Mouse (Mus musculus): ENCODE measurements around the gene Rundc3a.
"Not testable (repeated sequence)": the region's sequence is repeated elsewhere in the genome, so short reads cannot be mapped to it uniquely, and the experiment has no call there.

Rundc3a gene

DNA sequence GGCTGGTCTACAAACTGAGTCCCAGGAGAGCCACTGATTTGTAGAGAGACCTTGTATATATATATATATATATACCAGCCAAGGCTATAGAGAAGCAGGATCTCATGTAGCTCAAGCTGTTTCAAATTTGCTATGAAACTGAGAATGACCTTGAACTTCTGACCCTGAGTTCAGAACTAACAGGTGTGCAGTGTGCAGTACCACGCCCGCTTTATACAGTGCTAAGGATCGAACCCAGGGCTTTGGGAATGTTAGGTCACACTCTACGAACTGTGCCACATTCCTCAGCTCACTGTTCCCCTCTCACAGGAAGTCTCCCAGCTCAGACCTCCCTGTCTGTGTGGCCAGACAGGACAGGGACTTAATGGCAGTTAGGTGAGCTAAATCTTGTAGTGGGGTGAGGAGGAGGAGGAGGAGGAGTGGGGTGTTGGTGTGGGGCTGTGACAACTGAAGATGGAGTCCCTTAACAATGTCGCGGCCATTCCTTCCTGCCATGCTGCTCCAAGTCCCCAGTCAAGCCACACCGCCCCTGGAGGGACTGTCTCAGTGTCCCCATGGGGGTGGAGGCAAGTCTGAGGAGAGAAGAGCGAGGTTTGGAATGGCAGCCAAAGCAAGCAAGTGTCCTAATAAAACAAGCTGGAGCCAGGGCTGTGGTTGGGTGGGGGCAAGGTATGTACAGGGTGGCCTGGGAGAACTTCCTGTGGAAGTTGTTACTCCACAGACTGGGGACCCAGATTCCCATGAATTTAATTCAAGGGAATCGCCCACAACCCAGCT is 25.5 kb upstream of the Rundc3a start:
- DNase-seq (ENCODE audit: low spot score in 2 of 2) = no peak

DNA sequence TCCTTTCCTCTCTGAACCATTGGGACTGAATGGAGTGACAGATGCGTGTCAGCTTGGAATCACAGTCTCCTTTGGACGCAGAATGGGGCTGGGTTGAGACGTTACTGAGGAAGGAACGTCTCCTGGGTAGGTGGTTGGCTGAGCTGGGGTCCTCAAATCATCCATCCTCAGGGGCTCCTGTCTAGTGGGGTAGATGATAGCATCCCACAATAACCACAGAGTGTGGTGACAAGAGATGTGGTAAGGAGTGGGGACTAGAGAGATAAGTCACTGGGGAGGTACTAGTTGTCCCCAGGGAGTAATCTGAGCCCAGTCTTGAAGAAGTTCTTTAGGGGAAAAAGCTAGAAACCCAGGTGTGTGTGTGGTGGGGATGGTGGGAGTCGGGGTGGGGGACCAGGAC is 24.9 kb upstream of the Rundc3a start:
- no peak for DNase-seq (ENCODE audit: low spot score in 2 of 2)

DNA sequence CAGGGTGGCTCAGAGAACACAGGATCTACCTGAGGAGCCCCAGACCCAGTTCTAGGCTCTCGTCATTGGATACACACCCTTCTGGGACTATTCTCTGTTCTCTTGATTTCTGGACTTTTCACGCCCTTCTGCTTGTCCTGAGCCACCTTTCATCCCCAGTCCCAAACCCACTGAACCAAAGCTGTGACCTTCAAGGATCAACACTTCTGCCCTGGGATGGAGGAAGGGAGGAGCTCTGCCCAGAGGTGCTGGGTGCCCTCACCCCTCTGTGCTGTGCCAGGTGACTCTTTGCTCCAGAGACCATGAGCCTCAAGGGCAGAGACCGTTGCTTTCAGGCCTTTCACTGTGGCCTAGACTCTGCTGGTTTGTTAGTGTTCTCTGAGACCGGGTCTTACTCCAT is 23.9 kb upstream of the Rundc3a start:
- no peak for DNase-seq (ENCODE audit: low spot score in 2 of 2)

DNA sequence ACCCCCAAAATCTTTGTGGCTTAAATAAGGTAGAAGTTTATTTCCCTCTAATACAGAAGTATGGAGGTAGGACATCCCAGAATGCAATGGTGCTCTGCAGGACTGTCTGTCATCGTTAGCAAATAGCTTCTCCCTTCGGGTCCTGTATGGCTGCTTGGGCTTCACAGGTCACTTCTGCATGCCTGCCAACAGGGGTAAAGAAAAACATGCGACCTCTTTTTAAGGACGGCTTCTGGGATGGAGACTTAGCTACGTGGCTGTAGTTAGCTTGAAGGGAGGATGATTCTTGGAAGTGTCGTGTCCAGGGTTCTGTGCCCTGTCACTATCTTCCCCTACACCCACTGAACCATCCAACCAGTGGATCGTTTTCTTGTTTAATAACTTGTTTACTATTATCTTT is 22.9 kb upstream of the Rundc3a start:
- DNase-seq (ENCODE audit: low spot score in 2 of 2) = no peak

DNA sequence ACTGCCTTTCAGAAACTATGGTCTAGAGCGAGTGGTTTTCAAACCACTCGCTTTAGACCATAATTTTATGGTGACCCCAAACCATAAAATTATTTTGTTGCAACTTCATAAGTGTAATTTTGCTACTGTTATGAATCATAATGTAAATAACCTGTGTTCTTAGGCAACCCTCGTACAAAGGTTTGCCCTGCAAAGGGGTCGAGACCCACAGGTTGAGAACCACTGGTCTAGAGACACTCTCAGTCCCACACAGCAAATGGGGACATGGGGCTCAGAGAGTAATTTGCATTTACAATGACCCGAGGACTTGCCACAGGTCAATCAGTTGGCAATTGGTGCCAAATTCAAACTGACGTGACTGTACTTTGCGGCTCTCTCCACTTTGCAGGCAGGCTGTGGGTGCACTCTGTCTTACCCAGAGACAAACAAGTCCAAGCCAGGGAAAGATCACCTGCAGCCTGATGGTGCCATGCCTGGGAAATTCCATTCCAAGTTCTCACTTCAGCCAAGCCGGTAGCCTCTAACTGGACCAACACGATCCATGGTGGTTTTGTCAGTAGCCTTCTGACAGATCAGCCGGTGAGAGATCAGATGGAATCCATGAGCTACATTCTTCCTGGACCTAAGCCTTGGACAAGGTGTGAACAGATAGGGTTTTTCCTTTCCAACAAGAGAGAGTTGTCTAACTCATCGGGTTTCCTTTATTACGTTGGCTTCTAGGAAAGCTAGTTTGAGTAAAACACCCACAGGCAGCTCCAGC is 21.1 kb upstream of the Rundc3a start:
- DNase-seq (ENCODE audit: low spot score in 2 of 2) = no peak

DNA sequence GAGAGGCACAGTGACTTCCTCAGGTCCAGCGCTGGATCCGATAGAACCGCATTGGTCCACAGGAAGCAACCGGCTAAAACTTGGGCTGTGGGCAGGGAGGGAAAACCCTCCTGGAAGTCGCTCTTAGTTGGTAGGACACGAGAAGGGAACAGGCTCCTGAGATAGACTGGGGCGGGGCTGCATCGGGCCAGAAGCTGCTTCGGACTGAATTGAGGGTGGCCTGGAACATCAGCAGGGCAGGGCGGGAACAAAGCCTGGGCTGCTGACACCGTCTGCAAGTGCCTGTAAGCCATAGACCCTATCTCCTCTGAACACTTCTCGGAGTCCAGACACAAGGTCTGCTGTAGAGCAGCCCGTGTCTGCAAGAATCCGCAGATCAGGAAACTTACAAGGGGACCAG is 20.3 kb upstream of the Rundc3a start:
- DNase-seq (ENCODE audit: low spot score in 2 of 2) = no peak

DNA sequence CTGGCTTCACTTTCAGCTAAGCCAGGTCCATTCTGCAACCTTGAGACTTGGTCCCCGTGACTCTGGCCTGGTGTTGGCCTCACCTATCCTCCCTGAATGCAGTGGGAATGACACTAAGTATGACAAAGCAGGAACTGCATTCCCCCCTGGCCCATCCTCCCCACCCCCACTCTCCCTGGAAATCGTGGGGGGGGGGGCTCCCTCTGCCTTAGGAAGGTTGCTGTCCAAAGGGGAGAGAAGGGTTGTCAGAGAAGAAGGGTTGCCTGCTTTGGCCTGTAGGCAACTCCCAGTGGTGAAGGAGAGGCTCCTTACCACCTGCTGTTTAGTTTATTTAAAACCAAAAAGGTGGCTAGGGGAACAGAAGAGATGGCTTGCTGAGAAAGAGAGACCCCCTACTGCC is 19.6 kb upstream of the Rundc3a start:
- DNase-seq (ENCODE audit: low spot score in 2 of 2) = no peak

DNA sequence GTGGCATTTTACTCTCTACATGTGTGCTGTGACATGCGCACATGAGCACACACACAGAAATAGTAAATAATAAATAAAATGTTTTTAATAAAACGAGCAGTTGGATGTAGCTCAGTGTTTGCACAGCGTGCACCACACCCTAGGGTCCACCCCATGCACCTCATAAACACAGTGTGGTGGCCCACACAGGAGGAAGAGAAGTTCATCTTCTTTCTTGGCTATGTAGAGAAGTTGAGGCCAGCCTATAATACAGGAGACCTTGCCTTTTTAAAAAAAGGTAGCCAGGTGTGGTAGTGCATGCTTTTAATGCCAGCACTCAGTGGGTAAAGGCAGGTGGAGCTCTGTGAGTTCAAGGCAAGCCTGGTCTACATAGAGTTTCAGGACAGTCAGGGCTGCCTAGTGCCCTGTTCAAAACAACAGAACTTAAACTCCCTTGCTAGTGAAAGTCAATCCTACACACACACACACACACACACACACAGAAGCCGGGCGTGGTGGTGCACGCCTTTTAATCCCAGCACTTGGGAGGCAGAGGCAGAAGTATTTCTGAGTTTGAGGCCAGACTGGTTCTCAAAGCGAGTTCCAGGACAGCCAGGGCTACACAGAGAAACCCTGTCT is 19.0 kb upstream of the Rundc3a start:
- DNase-seq (ENCODE audit: low spot score in 2 of 2) = no peak

DNA sequence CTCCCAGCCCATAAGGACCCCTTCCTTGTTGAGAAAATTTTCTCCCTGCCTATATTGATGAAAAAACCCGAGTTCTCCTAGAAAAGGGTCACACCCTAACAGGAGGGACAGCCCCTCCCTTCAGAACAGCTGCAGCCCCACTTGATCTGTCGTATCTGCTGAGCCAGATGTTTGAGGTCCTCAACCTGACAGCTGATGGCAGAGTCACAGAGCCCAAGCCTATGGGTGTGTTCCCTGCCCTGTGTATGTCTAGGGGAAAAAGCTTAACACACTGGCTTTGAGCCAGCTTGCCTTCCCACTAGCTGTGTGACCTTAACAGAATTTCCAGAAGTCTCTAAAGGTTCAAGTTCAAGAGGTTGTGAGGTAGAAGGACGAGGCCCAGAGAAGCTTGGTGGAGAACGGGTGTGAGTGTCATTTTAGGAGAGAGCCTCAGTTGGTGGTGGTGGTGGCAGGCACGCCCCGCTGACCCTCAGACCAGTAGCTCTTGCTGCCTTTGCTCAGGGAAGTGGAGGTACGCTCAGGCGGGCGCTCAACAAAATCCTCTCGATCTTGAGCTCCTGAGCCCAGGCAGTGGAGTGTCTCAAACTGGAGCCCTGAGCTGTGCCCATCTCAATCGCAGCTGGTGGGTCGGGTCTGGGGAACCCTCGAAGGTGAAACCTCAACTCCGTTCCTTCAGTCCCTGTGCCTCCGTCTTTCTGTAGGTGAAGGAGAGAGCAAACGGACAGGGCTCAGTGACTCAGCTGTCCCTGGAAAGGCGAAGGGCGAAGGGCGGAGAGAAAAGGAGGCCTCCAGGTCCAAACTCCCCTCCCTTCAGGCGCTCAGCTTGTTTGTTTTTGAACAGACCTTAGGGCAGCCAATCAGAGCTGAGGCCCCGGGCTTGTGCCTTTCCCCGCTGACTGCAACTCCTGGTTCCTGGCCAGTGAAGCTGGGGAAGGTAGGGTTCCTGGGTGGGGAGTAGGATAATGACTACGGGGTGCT is 17.7 kb upstream of the Rundc3a start:
- DNase-seq (ENCODE audit: low spot score in 2 of 2) = no peak

DNA sequence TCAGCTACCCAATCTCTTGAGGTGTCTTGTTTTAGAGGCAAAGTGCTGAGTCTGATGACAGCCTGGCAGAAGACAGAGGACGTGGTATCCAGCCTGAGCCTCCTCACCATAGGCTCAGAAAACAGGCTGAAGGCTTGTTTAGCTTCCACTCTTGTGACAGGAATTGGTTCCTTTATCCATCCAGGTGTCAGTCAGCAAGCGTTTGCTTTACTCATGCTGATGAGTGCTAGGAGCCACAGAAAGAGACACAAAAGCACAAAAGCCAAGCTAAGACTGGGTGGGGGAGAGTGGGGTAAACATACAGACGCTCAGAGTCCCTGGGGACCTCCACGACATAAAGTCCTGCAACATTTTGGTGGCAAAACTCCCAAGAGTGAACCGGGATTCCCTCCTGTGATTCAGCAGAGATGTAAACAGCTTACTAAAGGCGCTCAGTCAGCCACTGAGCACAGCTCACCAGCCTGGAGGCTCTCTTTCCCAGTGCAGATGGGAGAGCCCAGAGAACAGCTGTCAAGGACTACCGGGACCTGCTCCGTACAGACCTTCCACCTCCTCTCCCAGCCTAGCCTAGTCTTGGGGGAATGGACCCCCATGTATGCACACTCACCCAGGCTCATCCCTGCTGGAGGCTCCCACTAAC is 16.9 kb upstream of the Rundc3a start:
- DNase-seq (ENCODE audit: low spot score in 2 of 2) = no peak

DNA sequence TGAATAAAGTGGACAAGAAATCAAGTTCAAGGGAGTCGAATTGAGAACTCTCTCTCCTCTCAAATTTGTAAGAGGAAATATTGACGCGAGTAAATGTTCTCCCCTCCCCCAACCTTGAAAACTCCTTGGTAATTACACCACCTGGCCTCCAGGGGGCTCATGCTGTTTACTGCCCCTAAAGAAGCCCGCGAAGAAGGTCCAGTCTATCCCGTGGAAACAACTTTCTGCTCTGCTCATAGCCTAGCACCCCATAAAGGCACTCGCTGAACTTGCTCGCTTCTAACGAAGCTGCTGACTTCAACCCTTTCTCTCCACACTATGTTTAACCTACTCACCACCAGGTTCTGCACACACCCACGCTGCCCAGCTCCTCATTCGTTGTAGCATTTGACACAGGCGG is 16.0 kb upstream of the Rundc3a start:
- DNase-seq (ENCODE audit: low spot score in 2 of 2) = no peak

DNA sequence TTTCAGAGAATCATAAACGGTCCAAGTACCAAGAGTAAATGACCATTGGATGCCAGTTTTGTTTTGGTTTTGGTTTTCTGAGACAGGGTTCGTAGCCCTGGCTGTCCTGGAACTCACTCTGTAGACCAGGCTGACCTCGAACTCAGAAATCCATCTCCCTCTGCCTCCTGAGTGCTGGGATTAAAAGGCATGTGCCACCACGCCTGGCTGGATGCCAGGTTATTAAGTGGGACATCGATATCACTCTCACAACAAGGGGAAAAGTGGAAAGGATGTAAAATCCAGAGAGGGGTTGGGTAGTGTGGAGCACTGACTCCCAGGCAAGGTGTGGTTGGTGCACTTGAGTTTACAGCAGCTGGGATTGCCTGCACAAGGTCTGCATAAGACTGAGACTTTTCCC is 13.1 kb upstream of the Rundc3a start:
- DNase-seq (ENCODE audit: low spot score in 2 of 2) = no peak

DNA sequence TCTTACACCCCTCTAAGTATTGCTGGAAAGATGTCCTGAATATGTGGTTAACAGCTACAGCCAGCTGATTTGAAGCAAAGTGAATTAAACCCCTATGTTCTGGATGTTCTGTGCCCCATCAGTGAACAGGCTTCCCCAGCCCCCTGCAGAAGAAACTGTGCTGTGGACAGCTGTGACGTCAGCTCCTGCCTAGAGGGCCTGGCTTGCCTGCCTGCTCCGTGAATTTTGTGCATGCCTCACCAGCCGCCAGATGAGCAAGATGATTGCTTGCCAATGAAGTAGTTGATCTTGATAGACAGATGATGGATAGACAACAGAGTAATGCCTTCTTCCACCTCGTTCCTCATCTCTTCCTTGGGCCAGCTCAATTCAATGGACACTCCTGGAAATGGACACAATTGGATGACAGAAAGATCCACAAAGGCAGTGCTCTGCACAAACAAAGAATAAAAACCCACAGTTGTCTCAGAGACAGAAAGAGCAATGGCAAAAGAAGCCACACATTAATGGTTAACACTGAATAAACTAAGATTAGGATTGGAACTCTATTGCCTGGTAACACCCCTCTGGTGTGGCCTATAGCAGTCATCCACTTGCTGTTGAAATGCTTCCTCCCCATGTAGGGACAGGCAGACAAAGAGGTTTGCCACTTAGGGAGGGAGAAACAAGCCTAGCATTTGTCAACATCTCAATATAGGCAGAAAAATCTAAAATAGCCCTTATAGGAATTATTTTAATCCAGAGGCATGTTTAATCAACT is 11.7 kb upstream of the Rundc3a start:
- no peak for DNase-seq (ENCODE audit: low spot score in 2 of 2)

DNA sequence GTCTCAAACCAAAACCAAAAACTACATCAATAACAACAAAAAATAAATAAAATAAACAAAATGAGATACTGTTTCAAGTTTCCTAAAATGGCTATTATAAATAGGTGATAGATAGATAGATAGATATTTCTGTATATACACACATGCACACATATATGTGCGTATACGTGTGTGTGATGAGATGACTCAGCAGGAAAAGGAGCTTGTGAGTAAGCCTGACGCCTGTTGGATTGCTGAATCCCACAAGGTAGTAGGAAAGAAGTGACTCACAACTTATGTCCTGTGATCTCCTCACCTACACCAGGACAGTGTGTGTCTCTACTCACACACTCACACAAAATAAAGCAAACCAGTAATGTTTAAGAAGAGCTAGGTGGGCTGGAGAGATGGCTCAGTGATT is 10.4 kb upstream of the Rundc3a start:
- DNase-seq (ENCODE audit: low spot score in 2 of 2) = no peak

DNA sequence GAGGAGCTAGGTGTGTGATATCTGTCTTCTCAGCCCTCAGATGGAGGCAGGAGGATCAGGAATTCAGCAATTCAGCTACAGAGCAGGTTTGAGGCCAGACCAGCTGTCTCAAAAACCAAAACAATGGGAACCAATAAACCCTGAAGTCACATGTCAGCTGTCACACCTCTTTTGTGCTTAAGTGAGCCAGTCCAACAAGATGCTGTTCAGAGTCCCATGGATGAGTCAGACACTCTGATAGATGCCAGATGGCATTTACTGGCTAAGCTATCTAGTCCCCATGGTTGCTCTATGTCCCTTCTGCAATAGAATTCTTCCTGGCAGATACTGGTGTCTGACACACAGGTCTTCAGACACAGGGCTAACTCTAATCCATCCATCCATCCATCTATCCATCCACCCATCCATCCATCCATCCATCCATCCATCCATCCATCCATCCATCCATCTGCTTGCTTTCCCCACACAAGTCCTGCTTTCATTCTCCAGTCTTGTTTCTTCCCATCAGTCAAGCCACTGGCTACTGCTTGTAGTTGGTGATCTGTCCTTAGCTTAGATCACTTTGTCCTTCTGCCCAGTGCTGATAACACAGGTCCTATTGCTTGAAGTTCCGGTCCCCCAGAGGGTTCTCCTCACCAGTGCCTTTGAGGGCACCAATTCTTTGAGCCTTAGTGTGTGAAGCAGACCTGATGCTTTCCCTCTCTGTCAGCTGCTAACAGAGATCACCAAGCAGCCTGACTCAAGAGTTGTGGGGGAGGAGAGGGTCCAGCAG is 9.7 kb upstream of the Rundc3a start:
- DNase-seq (ENCODE audit: low spot score in 2 of 2) = no peak

DNA sequence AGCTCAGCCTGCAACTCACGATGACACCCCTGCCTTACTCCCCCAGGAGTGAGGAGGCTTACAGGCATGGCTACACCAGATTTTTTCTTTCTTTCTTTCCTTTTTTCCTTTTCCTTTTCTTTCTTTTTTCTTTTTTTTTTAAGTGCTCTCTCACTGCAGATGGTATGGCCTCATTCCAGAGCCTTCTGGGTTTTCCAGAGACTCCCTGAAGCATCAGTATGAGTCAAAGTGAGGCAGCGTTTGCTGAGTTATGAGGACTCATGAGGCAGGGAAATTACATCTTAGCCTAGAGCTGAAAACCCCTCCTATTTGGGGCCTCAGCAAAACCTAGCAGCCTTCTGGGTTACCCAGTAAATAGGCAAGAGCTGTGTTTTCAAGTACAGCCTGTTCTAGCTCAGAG is 8.8 kb upstream of the Rundc3a start:
- DNase-seq (ENCODE audit: low spot score in 2 of 2) = no peak

DNA sequence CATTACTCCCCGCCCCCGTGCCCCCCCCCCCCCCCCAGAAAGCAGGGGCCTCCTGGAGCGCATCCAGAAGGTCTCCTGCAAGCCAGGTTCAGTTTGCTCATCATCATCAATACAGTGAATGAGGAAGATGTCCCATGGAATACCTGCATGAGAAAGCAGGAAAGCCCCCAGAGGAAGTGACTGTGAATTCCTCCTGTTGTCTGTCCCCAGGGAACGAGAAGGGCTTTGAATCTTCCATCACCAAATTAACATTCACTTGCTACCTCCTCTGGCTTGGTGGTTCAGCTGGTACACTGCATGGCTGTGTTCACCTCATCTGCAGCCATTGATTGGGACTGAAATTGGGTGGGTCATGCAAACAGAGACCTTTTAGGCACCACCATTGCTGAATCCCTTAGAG is 8.1 kb upstream of the Rundc3a start:
- no peak for DNase-seq (ENCODE audit: low spot score in 2 of 2)

DNA sequence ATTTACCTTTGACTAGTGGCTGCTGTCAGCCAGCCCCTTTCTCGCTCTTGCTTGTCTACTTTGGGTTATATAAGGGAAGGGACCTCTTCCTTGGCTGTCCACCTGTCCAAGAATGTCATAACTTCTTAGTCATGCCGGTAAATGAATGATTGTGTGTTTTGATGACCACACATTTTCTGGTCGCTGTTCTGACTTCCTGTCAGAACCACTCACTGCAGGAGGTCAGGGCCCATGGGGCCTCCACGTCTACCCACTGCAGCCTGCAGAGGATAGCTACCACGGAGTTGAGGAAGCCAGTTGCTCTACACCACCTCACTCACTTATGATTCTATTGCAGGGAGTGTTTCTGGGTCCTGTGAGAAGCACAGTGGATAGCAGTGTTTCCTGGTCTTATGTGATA is 7.1 kb upstream of the Rundc3a start:
- no peak for DNase-seq (ENCODE audit: low spot score in 2 of 2)

DNA sequence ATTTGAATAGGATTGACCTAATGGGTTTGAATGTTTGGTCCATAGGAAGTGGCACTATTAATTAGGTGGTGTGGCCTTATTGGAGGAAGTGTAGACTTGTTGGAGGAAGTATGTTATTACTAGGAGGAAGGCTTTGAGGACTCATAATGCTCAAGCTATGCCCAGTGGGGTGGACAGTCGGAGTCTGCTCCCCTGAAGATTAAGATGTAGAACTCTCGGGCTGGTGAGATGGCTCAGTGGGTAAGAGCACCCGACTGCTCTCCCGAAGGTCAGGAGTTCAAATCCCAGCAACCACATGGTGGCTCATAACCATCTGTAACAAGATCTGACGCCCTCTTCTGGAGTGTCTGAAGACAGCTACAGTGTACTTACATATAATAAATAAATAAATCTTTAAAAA is 3.8 kb upstream of the Rundc3a start:
- DNase-seq (ENCODE audit: low spot score in 2 of 2) = not testable (repeated sequence)
